In the genomic region with DNA sequence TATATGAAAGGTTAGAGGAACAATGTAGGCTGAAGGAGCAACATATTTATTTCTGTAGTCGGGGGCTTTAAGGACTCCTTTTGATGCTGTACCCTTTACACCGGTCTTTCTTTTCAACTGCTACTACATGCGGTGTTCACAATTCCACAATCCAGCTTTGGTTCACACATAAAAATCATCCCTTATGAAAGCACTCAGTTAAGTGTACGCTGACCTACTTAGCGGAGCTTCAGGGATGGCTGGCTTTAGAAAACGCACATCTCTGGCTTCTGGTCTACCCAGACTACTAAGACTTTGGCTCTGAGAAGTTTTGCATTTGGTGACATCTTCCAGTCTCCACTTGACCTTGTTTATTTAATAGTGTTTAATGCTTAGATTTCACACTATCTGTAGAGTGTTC, we compare ENCODE assay signal across 23 mouse cellular contexts.
"Had no signal": no experiment of that assay in that cellular context is flagged by ENCODE, and none has a peak within 500 bp of the region (broad histone marks: within the 10 kb centered on the region; RNA-seq: fewer than 3 reads in every experiment).

No protein-coding gene starts in this region.

- H3K27me3 ChIP-seq: limb, embryonic 13.5 days; liver, embryonic 13.5 days; midbrain, embryonic 15.5 days; neural tube, embryonic 13.5 days had no signal

- H3K4me3 ChIP-seq: layer of hippocampus, adult 2 months; limb, embryonic 10.5 days; limb, embryonic 13.5 days; liver, embryonic 13.5 days; midbrain, embryonic 15.5 days; myocyte; neural tube, embryonic 13.5 days had no signal

- H3K36me3 ChIP-seq: limb, embryonic 10.5 days; limb, embryonic 13.5 days; liver, embryonic 13.5 days; midbrain, embryonic 15.5 days; neural tube, embryonic 13.5 days had no signal

- H3K9ac ChIP-seq: limb, embryonic 13.5 days; liver, embryonic 13.5 days; midbrain, embryonic 15.5 days; neural tube, embryonic 13.5 days had no signal

- H3K4me2 ChIP-seq: limb, embryonic 13.5 days; liver, embryonic 13.5 days; midbrain, embryonic 11.5 days; midbrain, embryonic 15.5 days; neural tube, embryonic 13.5 days had no signal

- H3K4me1 ChIP-seq: midbrain, embryonic 15.5 days; neural tube, embryonic 13.5 days had no signal

- DNase-seq: kidney, adult 2 months; kidney, postnatal 25 days; layer of hippocampus, adult 9-11 months; liver; liver, embryonic 13.5 days; lung, adult 2 months; lung, postnatal 14 days; lung, postnatal 4 days; right cerebral cortex, adult 18-20 months; right cerebral cortex, postnatal 14 days; right cerebral cortex, postnatal 4 days; thymus, adult 2 months; thymus, postnatal 14 days; thymus, postnatal 4 days had no signal

- ATAC-seq: midbrain, embryonic 15.5 days had no signal

- H3K9me3 ChIP-seq: limb, embryonic 10.5 days; limb, embryonic 13.5 days; liver, embryonic 13.5 days; midbrain, embryonic 15.5 days; neural tube, embryonic 13.5 days had no signal

- H3K27ac ChIP-seq: kidney, postnatal 0 days; layer of hippocampus, adult 2 months; limb, embryonic 10.5 days; limb, embryonic 13.5 days; liver, embryonic 13.5 days; midbrain, embryonic 15.5 days; neural tube, embryonic 13.5 days; stomach, postnatal 0 days had no signal
